Mouse (Mus musculus) stomach, embryonic 15.5 days (tissue): ENCODE results near the gene Ndufs8. TPM values are rescaled to one million over a fixed set of nuclear protein-coding genes. Genes with fewer than 3 reads are reported as not detected.

Experiments
- ATAC-seq: fragments of 200-750 bp; cut with Nextera tagmentation; 2 replicates; pipeline ENCODE4 v1.8.0; 2017; ENCODE audit warnings: low read depth, moderate number of reproducible peaks, moderate TSS enrichment; ENCODE audit not compliant: insufficient read depth, low FRiP score
- H3K27ac ChIP-seq: fragments of 300-500 bp; sonication (generic); 2 replicates; pipeline ENCODE4 v1.5.1; 2015; ENCODE audit warnings: mild to moderate bottlenecking, inconsistent platforms
- H3K27me3 ChIP-seq: fragments of 300-500 bp; sonication (generic); replicated peaks from 2 replicates; pipeline ENCODE4 v1.6.1; 2015; ENCODE audit warnings: inconsistent platforms
- H3K36me3 ChIP-seq: fragments of 300-500 bp; sonication (generic); 2 replicates; pipeline ENCODE4 v1.6.1; 2015; ENCODE audit warnings: inconsistent platforms
- H3K4me1 ChIP-seq: fragments of 300-500 bp; sonication (generic); 2 replicates; pipeline ENCODE4 v1.6.1; 2015; ENCODE audit warnings: inconsistent platforms
- H3K4me2 ChIP-seq: fragments of 300-500 bp; sonication (generic); 2 replicates; pipeline ENCODE4 v1.6.1; 2015; ENCODE audit warnings: mild to moderate bottlenecking, inconsistent platforms
- H3K4me3 ChIP-seq: fragments of 300-500 bp; sonication (generic); replicated peaks from 2 replicates; pipeline ENCODE4 v1.5.1; 2015; ENCODE audit warnings: inconsistent platforms
- H3K9ac ChIP-seq: fragments of 300-500 bp; sonication (generic); 2 replicates; pipeline ENCODE4 v1.6.1; 2015; ENCODE audit warnings: inconsistent platforms
- H3K9me3 ChIP-seq: fragments of 300-500 bp; sonication (generic); 2 replicates; pipeline ENCODE4 v1.6.1; 2016; ENCODE audit warnings: inconsistent platforms
- WGBS: fragments of 180-500 bp; shearing (Covaris S2); methylation state at CpG from one replicate; pipeline ENCODE4 v1.1.7; 2015; 5-methylcytosine and 5-hydroxymethylcytosine counted together
- polyA plus RNA-seq: library from polyadenylated mRNA; unstranded; fragments of >200 nt; fragmentation: Nextera tagmentation; extraction: Ambion mirVana; gene quantifications from 2 replicates; pipeline ENCODE4 v1.2.1, GENCODE M21; 2015

The Ndufs8 gene
- polyA plus RNA-seq, 1 experiment from 2014 or later: 320 TPM

DNA sequence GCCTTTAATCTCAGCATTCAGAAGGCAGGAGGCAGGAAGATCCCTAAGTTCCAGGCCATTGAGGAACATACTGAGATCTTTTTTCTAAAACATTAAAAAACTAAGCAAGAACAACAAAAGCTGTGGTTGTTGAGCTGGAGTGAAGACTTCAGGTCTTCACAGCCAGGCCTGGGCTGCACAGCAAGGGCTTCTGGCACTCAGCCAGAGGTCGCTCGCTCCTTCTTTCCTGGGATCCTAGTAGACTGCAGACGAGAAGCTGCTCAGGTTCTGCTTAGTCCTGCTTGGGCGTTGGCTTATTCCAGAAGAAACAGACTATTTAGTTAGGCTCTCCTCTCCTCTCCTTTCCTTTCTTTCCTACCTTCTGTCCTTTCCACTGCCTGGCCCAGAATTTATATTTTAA lies 40.2 kb downstream of the Ndufs8 start:
- H3K9ac ChIP-seq: no peak overlapping the region
- ATAC-seq: no peak
- no peaks in the 10 kb centered on the region for H3K9me3 ChIP-seq
- 48% methylated on average over 4 of the region's 4 CpGs for WGBS
- no peak overlapping the region for H3K4me3 ChIP-seq
- H3K27ac ChIP-seq: no peak overlapping the region
- 0 out of 2 replicates have a peak, but pooled peaks cover 3% of the 10 kb centered on the region for H3K36me3 ChIP-seq
- no peaks in the 10 kb centered on the region for H3K27me3 ChIP-seq
- 0 out of 2 replicates have a peak, but pooled peaks cover 6% of the 10 kb centered on the region for H3K4me1 ChIP-seq
- H3K4me2 ChIP-seq: no peak overlapping the region

DNA sequence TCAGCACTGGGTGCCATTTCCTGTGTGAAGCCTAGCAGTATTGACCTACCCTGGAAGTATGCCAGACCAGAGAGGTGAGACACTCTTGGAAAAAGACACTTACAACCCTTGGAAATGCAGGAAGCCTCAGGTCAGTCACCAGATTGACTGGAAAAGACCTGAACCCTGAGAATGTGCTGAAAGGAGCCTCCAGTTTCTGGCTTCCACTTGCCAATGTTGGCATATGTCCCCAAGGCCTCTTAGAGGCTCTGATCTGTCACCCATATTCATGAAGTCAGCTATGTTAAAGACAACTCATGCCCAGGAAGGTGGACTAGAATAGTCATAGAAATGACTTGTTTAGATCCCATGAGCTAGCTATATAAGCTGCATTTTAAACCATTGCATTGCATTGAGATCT lies 41.1 kb downstream of the Ndufs8 start:
- ATAC-seq: no peak
- H3K9ac ChIP-seq: no peak overlapping the region

DNA sequence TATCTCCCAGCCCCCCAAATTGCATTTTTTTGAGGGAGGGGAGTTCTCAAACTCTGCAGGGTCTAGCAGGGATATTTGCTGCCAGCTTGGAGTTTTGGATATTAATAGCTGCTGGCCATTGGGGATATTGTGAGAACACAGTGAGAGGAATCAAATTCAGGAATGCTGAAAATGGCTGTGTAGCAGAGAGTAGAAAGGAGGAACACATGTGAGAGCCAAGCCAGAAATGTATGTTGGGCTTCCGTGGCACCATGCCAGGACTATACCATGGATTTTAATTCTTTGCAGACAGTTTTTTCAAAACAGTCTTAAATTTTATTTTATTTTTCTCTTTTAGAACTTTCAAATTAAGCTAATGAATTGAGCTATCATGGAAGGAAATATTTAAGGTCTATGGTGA lies 44.3 kb downstream of the Ndufs8 start:
- Histone ChIP-seq H3K4me2 (no peak overlapping the region), H3K27me3 (no peaks in the 10 kb centered on the region), H3K36me3 (0 out of 2 replicates have a peak, but pooled peaks cover 10% of the 10 kb centered on the region), H3K9ac (no peak overlapping the region), H3K4me1 (0 out of 2 replicates have a peak, but pooled peaks cover 2% of the 10 kb centered on the region), H3K4me3 (no peak overlapping the region), H3K27ac (no peak overlapping the region), H3K9me3 (no peaks in the 10 kb centered on the region)
- no peak for ATAC-seq
- 74% methylated on average over 1 of the region's 1 CpGs for WGBS

More for the DNA sequence above, 41.1 kb downstream of the Ndufs8 start:
- Histone ChIP-seq H3K27ac (no peak overlapping the region), H3K36me3 (0 out of 2 replicates have a peak, but pooled peaks cover under 1% of the 10 kb centered on the region), H3K27me3 (no peaks in the 10 kb centered on the region), H3K4me2 (no peak overlapping the region), H3K9me3 (no peaks in the 10 kb centered on the region), H3K4me3 (no peak overlapping the region), H3K4me1 (0 out of 2 replicates have a peak, but pooled peaks cover 6% of the 10 kb centered on the region)

DNA sequence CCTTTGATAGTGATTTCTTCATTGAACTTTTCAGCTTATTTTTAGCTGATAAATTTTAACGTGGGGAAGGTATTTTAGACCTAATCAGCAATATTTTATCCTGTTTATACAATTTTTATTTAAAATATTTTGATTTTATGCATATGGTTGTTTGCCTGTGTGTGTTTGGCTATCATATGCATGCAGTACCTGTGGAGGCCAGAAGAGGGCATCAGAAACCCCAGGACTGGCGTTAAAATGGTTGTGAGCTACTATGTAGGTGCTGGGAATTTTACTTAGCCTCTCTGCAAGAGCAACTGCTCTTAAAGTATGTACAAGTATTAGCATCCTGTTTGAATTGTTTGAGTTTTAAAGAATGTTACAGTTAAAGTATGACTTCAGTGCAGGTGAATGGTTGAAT lies 47.6 kb downstream of the Ndufs8 start:
- 83% methylated on average over 2 of the region's 2 CpGs for WGBS
- H3K9ac ChIP-seq: no peak overlapping the region
- no peaks in the 10 kb centered on the region for H3K27me3 ChIP-seq
- H3K4me2 ChIP-seq: no peak overlapping the region
- 0 out of 2 replicates have a peak, but pooled peaks cover 10% of the 10 kb centered on the region for H3K36me3 ChIP-seq
- no peak overlapping the region for H3K4me3 ChIP-seq
- no peak overlapping the region for H3K27ac ChIP-seq
- 0 out of 2 replicates have a peak, but pooled peaks cover 5% of the 10 kb centered on the region for H3K4me1 ChIP-seq
- H3K9me3 ChIP-seq: no peaks in the 10 kb centered on the region
- no peak for ATAC-seq

DNA sequence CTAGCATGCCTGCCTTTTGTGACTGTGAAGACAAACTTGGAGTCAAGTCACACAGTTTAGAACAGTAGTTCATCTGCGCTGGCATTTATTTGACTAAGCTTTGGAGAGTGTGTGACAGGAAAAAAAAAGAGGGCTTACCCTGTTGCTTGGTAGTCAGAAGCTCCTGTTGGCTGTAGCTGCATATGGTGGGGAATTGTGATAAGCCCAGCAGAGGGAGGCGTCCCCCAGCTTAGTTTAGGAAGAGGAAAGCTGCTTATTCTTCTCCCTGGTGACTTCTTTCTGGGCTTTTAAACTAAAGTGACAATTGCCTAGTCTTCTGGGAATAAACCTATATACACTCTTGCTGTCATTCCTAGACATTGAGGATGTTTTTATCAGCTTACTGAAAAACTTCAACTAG lies 49.9 kb downstream of the Ndufs8 start:
- no peak for ATAC-seq
- no peak overlapping the region for H3K4me3 ChIP-seq
- 0 out of 2 replicates have a peak, but pooled peaks cover 10% of the 10 kb centered on the region for H3K36me3 ChIP-seq
- no peaks in the 10 kb centered on the region for H3K9me3 ChIP-seq
- 0 out of 2 replicates have a peak, but pooled peaks cover 2% of the 10 kb centered on the region for H3K4me1 ChIP-seq
- H3K27ac ChIP-seq: no peak overlapping the region
- no peak overlapping the region for H3K4me2 ChIP-seq
- 59% methylated on average over 2 of the region's 2 CpGs for WGBS
- no peaks in the 10 kb centered on the region for H3K27me3 ChIP-seq
- H3K9ac ChIP-seq: no peak overlapping the region

Other genes starting within 250 kb of the Ndufs8 start
- 5.3 and 6.2 TPM in 2 replicates for gene Lrp5, start 226.2 kb downstream of the Ndufs8 start, polyA plus RNA-seq
- gene 1810055G02Rik, start 204.5 kb downstream of the Ndufs8 start, polyA plus RNA-seq: 31.6 and 35.9 TPM in 2 replicates
- gene Kmt5b, start 145.4 kb downstream of the Ndufs8 start, polyA plus RNA-seq: 24.4 and 26.3 TPM in 2 replicates
- 56.9 and 65.3 TPM in 2 replicates for gene Chka, start 61.0 kb downstream of the Ndufs8 start, polyA plus RNA-seq
- 34.7 and 42.6 TPM in 2 replicates for gene Tcirg1, start 5.6 kb downstream of the Ndufs8 start, polyA plus RNA-seq
- 3.6 and 4.2 TPM in 2 replicates for gene Aldh3b1, start 17.0 kb upstream of the Ndufs8 start, polyA plus RNA-seq
- gene Unc93b1, start 22.4 kb upstream of the Ndufs8 start, polyA plus RNA-seq: 21.4 and 22.2 TPM in 2 replicates
- gene Aldh3b3, start 45.9 kb upstream of the Ndufs8 start, polyA plus RNA-seq: 0.06 and 0.12 TPM in 2 replicates
- gene Aldh3b2, start 59.6 kb upstream of the Ndufs8 start, polyA plus RNA-seq: 14.6 and 22.8 TPM in 2 replicates
- gene Acy3, start 73.8 kb upstream of the Ndufs8 start, polyA plus RNA-seq: 9.2 and 9.8 TPM in 2 replicates
- gene Tbx10, start 80.0 kb upstream of the Ndufs8 start, polyA plus RNA-seq: 0.21 and 0.31 TPM in 2 replicates
- 32.2 and 33.6 TPM in 2 replicates for gene Nudt8, start 87.8 kb upstream of the Ndufs8 start, polyA plus RNA-seq
- gene Gm49405, start 87.9 kb upstream of the Ndufs8 start, polyA plus RNA-seq: 3.5 and 3.8 TPM in 2 replicates
- gene Doc2g, start 90.5 kb upstream of the Ndufs8 start, polyA plus RNA-seq: 4.0 and 4.5 TPM in 2 replicates
- gene Ndufv1, start 100.0 kb upstream of the Ndufs8 start, polyA plus RNA-seq: 198 and 218 TPM in 2 replicates
- gene Gstp1, start 125.2 kb upstream of the Ndufs8 start, polyA plus RNA-seq: 711 and 842 TPM in 2 replicates
- 13.2 and 19.1 TPM in 2 replicates for gene Gstp2, start 133.2 kb upstream of the Ndufs8 start, polyA plus RNA-seq
- gene Gstp3, start 146.8 kb upstream of the Ndufs8 start, polyA plus RNA-seq: 3.3 and 7.1 TPM in 2 replicates
- 3.1 and 3.6 TPM in 2 replicates for gene Cabp2, start 168.8 kb upstream of the Ndufs8 start, polyA plus RNA-seq
- gene Cdk2ap2, start 184.4 kb upstream of the Ndufs8 start, polyA plus RNA-seq: 121 and 130 TPM in 2 replicates
- gene Pitpnm1, start 187.2 kb upstream of the Ndufs8 start, polyA plus RNA-seq: 12.9 and 16.2 TPM in 2 replicates
- gene Aip, start 213.1 kb upstream of the Ndufs8 start, polyA plus RNA-seq: 79.0 and 91.0 TPM in 2 replicates
- not detected in 2 replicates for gene Gpr152, start 227.0 kb upstream of the Ndufs8 start, polyA plus RNA-seq
- gene Cabp4, start 231.3 kb upstream of the Ndufs8 start, polyA plus RNA-seq: 0.13 and 0.19 TPM in 2 replicates
- 164 and 180 TPM in 2 replicates for gene Coro1b, start 235.8 kb upstream of the Ndufs8 start, polyA plus RNA-seq
- gene Ptprcap, start 240.8 kb upstream of the Ndufs8 start, polyA plus RNA-seq: 6.4 and 7.5 TPM in 2 replicates